Mouse (Mus musculus) brain, embryonic 14.5 days (tissue): ENCODE data around the gene H6pd.

Source experiments
- CTCF ChIP-seq: fragments of 200-500 bp; IDR thresholded peaks from 2 replicates; pipeline ENCODE4 v1.5.1; 2012; ENCODE audit warnings: inconsistent platforms, mild to moderate bottlenecking, moderate library complexity, borderline replicate concordance; ENCODE audit not compliant: insufficient read depth, insufficient read length; ENCODE audit errors: extremely low read depth
- POLR2A ChIP-seq: fragments of 200-500 bp; IDR thresholded peaks from 2 replicates; pipeline ENCODE4 v1.6.1; 2012; ENCODE audit warnings: mild to moderate bottlenecking, inconsistent platforms, borderline replicate concordance; ENCODE audit not compliant: poor library complexity, insufficient read depth, insufficient read length, severe bottlenecking; ENCODE audit errors: extremely low read depth

GRCm38 (mm10) chr4:150010054-150010730, 1.4 kb upstream of the H6pd start:
- TF ChIP-seq POLR2A (no peak), CTCF (no peak)
